Mouse (Mus musculus): Measurements from ENCODE around the gene Aldh18a1. TPM values are rescaled to one million over a fixed set of nuclear protein-coding genes. Genes with fewer than 3 reads are reported as not detected.

Aldh18a1 gene
- total RNA-seq, 1 experiment, result 44.4 TPM

- no peak overlapping the region for H3K27ac ChIP-seq (ENCODE audit: insufficient read depth, low read depth, low read length, poor library complexity, severe bottlenecking)
- TF ChIP-seq CHD2 (IDR thresholded peaks at IDR 0.05; ENCODE audit: low read depth, low read length), result no peak
- TF ChIP-seq MAFK (IDR thresholded peaks at IDR 0.05; ENCODE audit: insufficient read depth, low read depth, low read length), result no peak
- no peak for TF ChIP-seq HCFC1 (IDR thresholded peaks at IDR 0.05; ENCODE audit: borderline replicate concordance, insufficient read depth, low read length)
- no peak for TF ChIP-seq ZC3H11A (IDR thresholded peaks at IDR 0.05; ENCODE audit: borderline replicate concordance, low read depth, low read length)
- no peak for TF ChIP-seq ZNF384 (IDR thresholded peaks at IDR 0.05; ENCODE audit: low read depth, low read length)
- in situ Hi-C loops (cut with MboI; ENCODE audit: low sequenced_read_pairs in 2 of 2, unreplicated experiment in 2 of 2), result no loop called here
- H3K9ac ChIP-seq (ENCODE audit: insufficient read depth, low read depth, low read length, poor library complexity, severe bottlenecking), result no peak overlapping the region
- H3K4me1 ChIP-seq (ENCODE audit: control insufficient read depth in 2 of 2, insufficient read depth in 2 of 2, low read length in 2 of 2, poor library complexity in 1 of 2), result no peaks in the 10 kb centered on the region
- DNase-seq (ENCODE audit: low read depth, low spot score), result no peak
- no peaks in the 10 kb centered on the region for H3K9me3 ChIP-seq (ENCODE audit: control insufficient read depth, insufficient read depth, low read depth, low read length)
- no peaks in the 10 kb centered on the region for H3K36me3 ChIP-seq (ENCODE audit: control insufficient read depth, insufficient read depth, low read length, poor library complexity, severe bottlenecking)
- no peak overlapping the region for H3K4me3 ChIP-seq (ENCODE audit: insufficient read depth in 1 of 2, low read depth in 1 of 2, low read length in 2 of 2, poor library complexity in 1 of 2, severe bottlenecking in 1 of 2)
These were observed 83.9 kb downstream of the Aldh18a1 start for GRCm38 (mm10) chr19:40504336-40504735.

Other genes with a start within 250 kb of the Aldh18a1 start
- 12.5 and 18.0 TPM in 2 replicates for gene Sorbs1, start 74.7 kb downstream of the Aldh18a1 start, total RNA-seq (2012; rRNA removed)
- gene Tctn3, start 23.8 kb upstream of the Aldh18a1 start, total RNA-seq (2012; rRNA removed), result 8.8 and 14.9 TPM in 2 replicates
- 0.05 and 1.2 TPM in 2 replicates for gene Entpd1, start 23.9 kb upstream of the Aldh18a1 start, total RNA-seq (2012; rRNA removed)
- gene Cc2d2b, start 160.3 kb upstream of the Aldh18a1 start, total RNA-seq (2012; rRNA removed), result 0.40 and 1.0 TPM in 2 replicates
- gene Ccnj, start 242.8 kb upstream of the Aldh18a1 start, total RNA-seq (2012; rRNA removed), result 5.9 and 6.7 TPM in 2 replicates

Data from ES-E14 (cell line).